Mouse (Mus musculus) spleen, adult 2 months (tissue): ENCODE results near the gene Naif1. TPM values are rescaled to one million over a fixed set of nuclear protein-coding genes. Genes with fewer than 3 reads are reported as not detected.

Experiments
- DNase-seq, 2 experiments: peaks; one replicate each; pipeline versions ENCODE4 v3.0.0 to v3.0.0-alpha.2; 2012 to 2021; ENCODE audit warnings: low spot score in 2 of 2, low read depth in 1 of 2
- H3K27ac ChIP-seq: fragments of 200-500 bp; 2 replicates; pipeline ENCODE4 v1.5.1; 2012; ENCODE audit warnings: low read length, inconsistent platforms; ENCODE audit not compliant: insufficient read depth
- H3K27me3 ChIP-seq: fragments of 200-500 bp; 2 replicates; pipeline ENCODE4 v1.6.1; 2012; ENCODE audit warnings: mild to moderate bottlenecking, moderate library complexity, low read length, inconsistent platforms; ENCODE audit not compliant: control insufficient read depth, insufficient read depth
- H3K36me3 ChIP-seq: fragments of 200-500 bp; 2 replicates; pipeline ENCODE4 v1.6.1; 2012; ENCODE audit warnings: mild to moderate bottlenecking, low read length, inconsistent platforms; ENCODE audit not compliant: control insufficient read depth, insufficient read depth
- H3K4me1 ChIP-seq: fragments of 200-500 bp; 2 replicates; pipeline ENCODE4 v1.6.1; 2011; ENCODE audit warnings: inconsistent platforms; ENCODE audit not compliant: control insufficient read depth, insufficient read depth, insufficient read length
- H3K4me3 ChIP-seq: fragments of 200-500 bp; 2 replicates; pipeline ENCODE4 v1.5.1; 2011; ENCODE audit warnings: mild to moderate bottlenecking, inconsistent platforms; ENCODE audit not compliant: insufficient read depth, insufficient read length; ENCODE audit errors: extremely low read depth
- CTCF ChIP-seq: fragments of 200-500 bp; IDR thresholded peaks from 2 replicates; pipeline ENCODE4 v1.5.1; 2011; ENCODE audit warnings: mild to moderate bottlenecking, inconsistent platforms; ENCODE audit not compliant: insufficient read depth, insufficient read length, insufficient replicate concordance; ENCODE audit errors: extremely low read depth
- POLR2A ChIP-seq: fragments of 200-500 bp; IDR thresholded peaks from 2 replicates; pipeline ENCODE4 v1.6.1; 2011; ENCODE audit warnings: low read depth, low read length, inconsistent platforms
- WGBS: fragments of 180-500 bp; shearing (Covaris S2); methylation state at CpG from one replicate; pipeline ENCODE4 v1.1.7; 2018; 5-methylcytosine and 5-hydroxymethylcytosine counted together
- polyA plus RNA-seq: library from polyadenylated mRNA; depleted of rRNA; stranded (reverse); fragments of >200 nt; gene quantifications from 2 replicates; pipeline ENCODE4 v1.2.3, GENCODE M21; 2012

The Naif1 gene
- polyA plus RNA-seq, 1 experiment = 4.3 TPM

DNA sequence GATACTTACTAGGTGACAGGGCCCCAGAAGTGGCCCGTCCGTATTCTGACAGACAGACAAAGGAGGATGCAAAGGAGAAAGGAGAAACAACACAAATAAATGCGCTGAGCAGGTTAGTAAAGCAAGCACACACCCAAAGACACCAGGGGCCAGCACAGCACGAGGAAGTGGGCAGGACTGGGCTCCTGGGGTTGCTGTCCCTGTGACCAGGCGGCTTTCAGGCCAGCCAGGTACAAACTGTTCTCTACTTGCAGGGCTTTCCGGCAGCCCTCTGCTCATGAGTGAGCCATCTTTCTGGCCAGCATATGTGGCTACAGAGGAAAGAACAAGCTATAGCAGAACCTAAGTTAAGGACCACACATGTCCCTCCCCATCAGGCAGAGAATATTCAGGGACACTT, 29.6 kb upstream of the Naif1 start:
- Histone ChIP-seq H3K27me3 (no peaks in the 10 kb centered on the region), H3K4me3 (no peak overlapping the region), H3K4me1 (no peaks in the 10 kb centered on the region; the same call in 1 of the 2 replicates), H3K36me3 (peaks cover 45% of the 10 kb centered on the region), H3K27ac (no peak overlapping the region)
- 88% methylated on average over 6 of the region's 6 CpGs for WGBS
- TF ChIP-seq CTCF = no peak
- TF ChIP-seq POLR2A = no peak
- DNase-seq = no peak

GRCm38 (mm10) chr2:32421851-32422251, 28.4 kb upstream of the Naif1 start:
- no peak overlapping the region for H3K4me3 ChIP-seq
- H3K27ac ChIP-seq = no peak overlapping the region

DNA sequence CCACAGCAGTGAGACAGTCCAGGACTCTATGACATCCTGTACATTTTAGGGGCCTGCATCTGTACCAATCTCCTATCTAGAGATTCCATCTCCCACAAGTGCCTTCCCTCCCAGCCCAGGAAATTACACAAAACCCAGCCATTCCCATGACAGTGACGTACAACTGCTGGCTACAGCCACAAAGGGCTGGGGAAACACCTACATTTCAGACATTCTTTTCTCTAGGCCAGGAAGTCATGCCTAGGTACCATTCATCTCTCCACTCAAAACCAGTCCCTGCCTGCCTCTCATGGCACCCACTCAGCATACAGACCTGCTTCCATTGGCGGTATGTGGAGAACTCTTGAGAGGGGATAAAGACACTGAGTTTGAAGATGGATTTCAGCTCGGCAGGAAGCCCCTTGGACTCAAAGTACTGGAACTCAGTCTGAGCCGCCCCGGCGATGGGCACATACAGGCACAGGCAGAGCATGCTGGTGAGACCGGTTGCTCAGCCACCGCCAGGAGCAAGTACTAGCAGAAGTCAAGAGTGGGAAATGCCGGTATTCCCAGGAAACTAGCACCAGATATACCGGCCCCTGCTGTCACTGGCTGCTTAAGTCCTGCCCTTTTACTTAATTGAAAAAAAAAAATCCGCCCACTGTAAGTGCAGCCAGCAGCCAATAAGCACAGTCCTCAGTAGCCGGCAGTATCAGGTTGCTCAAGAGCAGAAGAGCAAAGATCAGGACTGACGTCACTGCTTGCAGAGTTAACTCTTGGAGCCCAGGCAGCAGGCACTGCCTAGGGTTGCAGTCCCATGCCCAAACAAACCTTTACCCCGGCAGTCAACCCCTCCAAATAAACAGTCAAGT, 26.6 kb upstream of the Naif1 start:
- Histone ChIP-seq H3K36me3 (peaks cover 16% of the 10 kb centered on the region), H3K27me3 (no peaks in the 10 kb centered on the region), H3K27ac (peak overlapping the region; percentile 6; the same call in 1 of the 2 replicates), H3K4me1 (peaks cover 1% of the 10 kb centered on the region; the same call in 1 of the 2 replicates), H3K4me3 (no peak overlapping the region)
- no peak for DNase-seq
- WGBS = 41% methylated on average over 14 of the region's 14 CpGs
- TF ChIP-seq CTCF (no peak), POLR2A (no peak)

More at GRCm38 (mm10) chr2:32421851-32422251, 28.4 kb upstream of the Naif1 start:
- H3K27me3 ChIP-seq = no peaks in the 10 kb centered on the region
- no peak for TF ChIP-seq POLR2A
- no peak for TF ChIP-seq CTCF
- DNase-seq = no peak
- H3K36me3 ChIP-seq = peaks cover 33% of the 10 kb centered on the region
- H3K4me1 ChIP-seq = no peaks in the 10 kb centered on the region; the same call in 1 of the 2 replicates
- WGBS = 97% methylated on average over 6 of the region's 6 CpGs

DNA sequence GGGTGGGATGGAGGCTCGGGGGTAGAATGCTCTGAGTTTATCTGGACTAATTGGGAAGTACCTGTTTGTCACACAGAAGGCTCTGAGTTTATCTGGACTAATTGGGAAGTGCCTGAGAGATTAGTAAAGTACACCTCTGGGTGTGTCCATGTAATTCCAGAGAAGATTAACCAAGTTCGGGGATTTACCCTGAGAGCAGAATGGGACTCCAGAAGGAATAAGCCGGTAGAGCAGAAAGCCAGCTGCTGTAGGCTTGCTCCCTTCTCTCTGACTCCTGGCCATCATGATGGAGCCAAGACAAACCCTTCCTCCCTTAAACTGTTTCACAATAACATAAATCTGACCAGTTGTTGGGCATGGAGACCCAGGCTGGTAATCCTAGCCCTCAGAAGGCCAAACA, 25.5 kb upstream of the Naif1 start:
- Histone ChIP-seq H3K36me3 (peaks cover 9% of the 10 kb centered on the region), H3K4me1 (peaks cover 5% of the 10 kb centered on the region; the same call in 1 of the 2 replicates)

DNA sequence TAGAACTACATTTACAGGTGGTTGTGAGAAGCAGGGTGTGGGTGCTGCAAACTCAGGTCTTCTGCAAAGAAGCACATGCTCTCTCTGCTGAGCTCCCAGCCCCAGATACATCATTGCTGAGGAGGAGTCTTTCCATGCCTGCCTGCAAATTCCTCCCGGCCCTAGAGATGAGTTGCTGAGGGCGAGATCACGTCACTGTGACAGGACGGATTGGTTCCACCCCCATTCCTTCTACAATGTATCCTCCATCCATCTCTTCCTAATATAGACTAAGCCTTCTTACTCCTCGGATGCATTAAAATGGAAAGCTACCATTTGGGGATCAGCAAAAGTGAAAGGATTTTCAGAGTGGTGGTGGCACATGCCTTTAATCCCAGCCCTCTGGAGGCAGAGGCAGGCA, 24.7 kb upstream of the Naif1 start:
- TF ChIP-seq CTCF (no peak), POLR2A (no peak)
- WGBS = 88% methylated on average over 5 of the region's 5 CpGs
- Histone ChIP-seq H3K27me3 (no peaks in the 10 kb centered on the region), H3K4me1 (peaks cover 6% of the 10 kb centered on the region; the same call in 1 of the 2 replicates), H3K36me3 (peaks cover 2% of the 10 kb centered on the region), H3K27ac (no peak overlapping the region), H3K4me3 (no peak overlapping the region)
- no peak for DNase-seq

More for the DNA sequence above, 25.5 kb upstream of the Naif1 start:
- DNase-seq = no peak
- no peaks in the 10 kb centered on the region for H3K27me3 ChIP-seq
- H3K27ac ChIP-seq = no peak overlapping the region
- H3K4me3 ChIP-seq = no peak overlapping the region
- TF ChIP-seq CTCF (no peak), POLR2A (no peak)
- WGBS = 75% methylated on average over 3 of the region's 3 CpGs

DNA sequence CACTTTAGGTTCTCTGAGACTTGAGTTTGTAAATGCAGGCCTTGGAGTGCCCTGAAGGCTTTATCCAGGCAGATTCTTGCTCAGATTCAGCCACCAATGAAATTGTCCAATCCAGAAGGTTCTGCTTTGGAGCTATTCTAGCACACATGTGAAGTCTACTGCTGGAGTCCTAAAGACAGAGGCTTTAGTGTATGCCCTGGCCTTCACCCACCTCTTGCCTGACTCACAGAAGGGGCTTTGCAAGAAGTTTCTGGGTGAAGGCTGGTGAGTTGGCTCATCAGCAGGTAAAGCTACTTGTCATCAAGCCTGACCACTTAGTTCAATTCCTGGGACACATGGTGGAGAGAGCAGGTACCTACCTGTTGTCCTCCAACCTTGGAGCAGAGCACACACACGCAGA, 24.1 kb upstream of the Naif1 start:
- no peak for DNase-seq
- no peaks in the 10 kb centered on the region for H3K27me3 ChIP-seq
- no peak overlapping the region for H3K4me3 ChIP-seq
- no peaks in the 10 kb centered on the region for H3K36me3 ChIP-seq
- H3K4me1 ChIP-seq = peaks cover 6% of the 10 kb centered on the region; the same call in 1 of the 2 replicates
- no peak overlapping the region for H3K27ac ChIP-seq
- TF ChIP-seq CTCF (no peak), POLR2A (no peak)
- 95% methylated on average over 1 of the region's 1 CpGs for WGBS

GRCm38 (mm10) chr2:32427720-32428119, 22.5 kb upstream of the Naif1 start:
- Histone ChIP-seq H3K27me3 (no peaks in the 10 kb centered on the region), H3K4me3 (no peak overlapping the region), H3K36me3 (no peaks in the 10 kb centered on the region), H3K27ac (no peak overlapping the region), H3K4me1 (peaks cover 6% of the 10 kb centered on the region; the same call in 1 of the 2 replicates)
- TF ChIP-seq POLR2A (no peak), CTCF (no peak)
- 85% methylated on average over 5 of the region's 5 CpGs for WGBS
- DNase-seq = no peak
